Comparison of ENCODE assay signal across 11 mouse cellular contexts in genomic region chr5:22757261-22757660, GRCm38 (mm10). TPM values are rescaled to one million over a fixed set of nuclear protein-coding genes. Genes with fewer than 3 reads are reported as not detected.
DNase-seq lines count a peak whose midpoint lies in the region; ATAC-seq and TF ChIP-seq lines count a peak whose summit lies in the region.
"Had no signal": no experiment of that assay in that cellular context is flagged by ENCODE, and none has a peak within 500 bp of the region (broad histone marks: within the 10 kb centered on the region; RNA-seq: fewer than 3 reads in every experiment).

No protein-coding gene starts in this region.

- no peak overlapping the region for H3K4me2 ChIP-seq in liver, embryonic 14.5 days (ENCODE audit: low read depth)
- H3K4me2 ChIP-seq: heart, embryonic 13.5 days; limb, embryonic 12.5 days; stomach, embryonic 15.5 days had no signal

- H3K4me3 ChIP-seq in liver, embryonic 14.5 days (ENCODE audit: insufficient read depth in 1 of 2, low read depth in 2 of 2, low read length in 2 of 2): no peak overlapping the region
- H3K4me3 ChIP-seq: heart, embryonic 13.5 days; limb, embryonic 12.5 days; stomach, embryonic 15.5 days had no signal

- no peak overlapping the region for H3K27ac ChIP-seq in liver, embryonic 14.5 days
- H3K27ac ChIP-seq: heart, embryonic 13.5 days; limb, embryonic 12.5 days; stomach, embryonic 15.5 days had no signal

- peak; percentile 23; the same call in 1 of the 2 replicates for TF ChIP-seq CTCF in liver, embryonic 14.5 days (IDR thresholded peaks at IDR 0.05; ENCODE audit: low read depth)

- no peaks in the 10 kb centered on the region for H3K27me3 ChIP-seq in liver, embryonic 14.5 days (ENCODE audit: control insufficient read depth, insufficient read depth, low read length)
- H3K27me3 ChIP-seq: limb, embryonic 12.5 days; stomach, embryonic 15.5 days had no signal

- DNase-seq in heart, postnatal 10 days: peak; percentile 6 to 11
- DNase-seq in heart, postnatal 25 days (ENCODE audit: low spot score): no peak
- no peak for DNase-seq in liver, embryonic 14.5 days (ENCODE audit: low read depth in 3 of 3, low spot score in 3 of 3)
- no peak for DNase-seq in liver
- peak; percentile 16 for DNase-seq in Muller cell, postnatal 12 days (ENCODE audit: inconsistent ontology term)
- peak; percentile 25 for DNase-seq in embryo, embryonic 11 days
- no peak for DNase-seq in adrenal gland, postnatal 10 days
- DNase-seq: cerebellum, adult 9-10 months had no signal

- ATAC-seq in liver, embryonic 14.5 days (ENCODE audit: insufficient read depth): no peak

- no peaks in the 10 kb centered on the region for H3K36me3 ChIP-seq in liver, embryonic 14.5 days (replicated peaks; ENCODE audit: control insufficient read depth, insufficient read depth, low read depth)
- H3K36me3 ChIP-seq: heart, embryonic 13.5 days; limb, embryonic 12.5 days; stomach, embryonic 15.5 days had no signal

- no peak for TF ChIP-seq EP300 in liver, embryonic 14.5 days (IDR thresholded peaks at IDR 0.05; ENCODE audit: low read depth)

- H3K9me3 ChIP-seq in liver, embryonic 14.5 days (ENCODE audit: control insufficient read depth, low read length): no peaks in the 10 kb centered on the region
- H3K9me3 ChIP-seq: heart, embryonic 13.5 days; limb, embryonic 12.5 days; stomach, embryonic 15.5 days had no signal

- WGBS in liver, embryonic 14.5 days (ENCODE audit: insufficient replicate concordance): 16% methylated on average over 3 of the region's 3 CpGs

- H3K9ac ChIP-seq in liver, embryonic 14.5 days (replicated peaks): no peak overlapping the region
- H3K9ac ChIP-seq: heart, embryonic 13.5 days; limb, embryonic 12.5 days; stomach, embryonic 15.5 days had no signal

- intact Hi-C loops in heart, postnatal 10 days (cut with DNase I): loop anchor here (1.0 to 2.0 kb wide), 2 partner anchors 468 to 528 kb away; no protein-coding TSS in a partner anchor
- intact Hi-C loops in heart, postnatal 25 days (cut with DNase I): loop anchor here (2.0 kb wide), 1 partner anchor 468 kb away; no protein-coding TSS in a partner anchor

- H3K4me1 ChIP-seq in liver, embryonic 14.5 days (replicated peaks; ENCODE audit: control insufficient read depth in 2 of 2, insufficient read depth in 2 of 2, low read length in 1 of 2): no peaks in the 10 kb centered on the region
- H3K4me1 ChIP-seq: heart, embryonic 13.5 days; limb, embryonic 12.5 days; stomach, embryonic 15.5 days had no signal

RNA-seq across cellular contexts. Expression of gene Lhfpl3, which starts 11.4 kb away (rescaled TPM):
- total RNA-seq in heart, postnatal 10 days (2021): under 1 TPM; 0.10 to 0.12 TPM
- total RNA-seq in heart, postnatal 25 days (2021): not detected
- 0.01 and 0.04 TPM in 2 replicates for polyA plus RNA-seq in liver, embryonic 14.5 days (2012; rRNA removed)
- not detected in 2 replicates for polyA plus RNA-seq in liver, embryonic 14.5 days (2014; fragmentation: Nextera tagmentation; extraction: Ambion mirVana)
- under 1 TPM; 0.42 to 0.69 TPM for total RNA-seq in adrenal gland, postnatal 10 days (2021)

Comparison
In these comparisons a context has a peak if more than half of its experiments do, and no peak if none do; other contexts are left out.
1. DNase-seq: peak in heart, postnatal 10 days (2 of 2), Muller cell, postnatal 12 days (single experiment) and embryo, embryonic 11 days (single experiment); none in heart, postnatal 25 days (single experiment), liver, embryonic 14.5 days (0 of 3), liver (single experiment) and adrenal gland, postnatal 10 days (single experiment).